Mouse (Mus musculus): ENCODE measurements around the gene Brd3os.

GRCm38 (mm10) chr2:27443450-27443708 is 1.3 kb downstream of the Brd3os start:
- no peak for TF ChIP-seq CTCF (conservative IDR thresholded peaks at IDR 0.05; ENCODE audit: insufficient read depth, insufficient read length, low read depth, low read length)
- no peak for TF ChIP-seq POLR2A (IDR thresholded peaks at IDR 0.05; ENCODE audit: low read depth, low read length)
